Mouse (Mus musculus): ENCODE measurements around the gene Heyl. TPM values are rescaled to one million over a fixed set of nuclear protein-coding genes. Genes with fewer than 3 reads are reported as not detected.
A peak's percentile ranks its signal among the peaks of the same experiment; 100 is the strongest.

Heyl gene
- polyA plus RNA-seq, 1 experiment: 2.9 TPM

DNA sequence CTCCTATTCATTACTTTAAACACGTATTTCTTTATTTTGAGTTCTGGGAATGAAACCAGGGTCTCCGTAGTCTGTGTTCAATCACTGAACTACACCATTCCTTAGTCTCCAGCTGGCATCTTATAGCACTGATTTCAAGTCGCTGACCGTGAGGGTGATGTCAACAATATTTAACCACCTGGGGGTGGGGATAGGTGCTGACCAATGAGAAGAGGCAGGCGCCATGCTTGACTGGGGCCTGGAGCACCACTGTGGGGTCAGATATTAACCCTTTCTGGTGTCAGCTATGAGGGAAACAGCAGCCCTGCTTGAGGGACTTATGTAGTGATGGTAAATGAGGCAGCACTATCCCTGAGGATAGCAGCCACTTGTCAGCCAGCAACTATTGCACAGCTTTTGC, 21.9 kb upstream of the Heyl start:
- Histone ChIP-seq H3K4me3 (ENCODE audit: insufficient read depth, low read length) (no peak overlapping the region), H3K4me1 (ENCODE audit: control insufficient read depth, insufficient read depth, low read length) (no peaks in the 10 kb centered on the region), H3K27ac (ENCODE audit: insufficient read depth, low read length) (no peak overlapping the region)
- TF ChIP-seq CTCF (IDR thresholded peaks at IDR 0.05; ENCODE audit: borderline replicate concordance, insufficient read depth, low read length) (no peak), POLR2A (IDR thresholded peaks at IDR 0.05; ENCODE audit: low read depth, low read length) (no peak)

DNA sequence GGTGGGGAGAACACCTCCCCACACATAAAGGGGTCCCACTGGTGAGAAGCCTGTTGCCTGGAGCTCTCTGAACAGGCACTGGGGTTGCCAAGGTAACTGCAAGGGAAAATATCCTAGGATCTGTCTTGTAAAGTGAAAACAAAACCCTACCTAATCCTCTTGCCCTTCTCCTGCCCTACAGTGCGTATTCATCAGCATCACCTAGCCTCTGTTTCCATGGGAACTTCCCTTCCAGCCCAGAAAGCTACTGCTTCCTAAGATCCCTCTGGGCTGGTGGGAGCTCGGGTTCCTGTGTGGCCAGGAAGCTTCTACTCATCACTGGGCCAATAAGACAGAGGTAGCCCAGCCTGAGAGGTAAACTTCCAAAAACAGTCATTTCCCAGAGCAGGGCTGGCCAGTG, 21.0 kb upstream of the Heyl start:
- no peak overlapping the region for H3K27ac ChIP-seq (ENCODE audit: insufficient read depth, low read length)
- H3K4me3 ChIP-seq (ENCODE audit: insufficient read depth, low read length): no peak overlapping the region
- no peaks in the 10 kb centered on the region for H3K4me1 ChIP-seq (ENCODE audit: control insufficient read depth, insufficient read depth, low read length)
- TF ChIP-seq POLR2A (IDR thresholded peaks at IDR 0.05; ENCODE audit: low read depth, low read length): no peak
- no peak for TF ChIP-seq CTCF (IDR thresholded peaks at IDR 0.05; ENCODE audit: borderline replicate concordance, insufficient read depth, low read length)

DNA sequence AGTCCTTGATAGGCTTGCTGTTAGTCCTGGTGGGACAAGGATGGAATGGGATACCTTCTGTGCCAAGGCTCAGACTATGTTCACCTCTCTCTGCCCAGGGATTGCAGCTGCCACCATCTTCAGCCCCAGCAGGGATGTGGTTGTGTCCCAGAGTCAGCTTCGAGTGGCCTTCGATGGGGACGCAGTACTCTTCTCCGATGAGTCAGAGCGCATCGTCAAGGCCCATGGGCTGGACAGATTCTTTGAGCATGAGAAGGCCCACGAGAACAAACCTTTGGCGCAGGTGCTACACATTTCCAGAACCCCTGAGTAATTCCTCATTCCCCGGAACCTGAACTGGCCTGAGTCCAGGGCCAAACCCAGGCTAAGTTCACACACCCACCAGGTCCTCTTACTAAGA, 19.4 kb upstream of the Heyl start:
- Histone ChIP-seq H3K4me1 (ENCODE audit: control insufficient read depth, insufficient read depth, low read length) (no peaks in the 10 kb centered on the region), H3K27ac (ENCODE audit: insufficient read depth, low read length) (no peak overlapping the region), H3K4me3 (ENCODE audit: insufficient read depth, low read length) (no peak overlapping the region)
- TF ChIP-seq POLR2A (IDR thresholded peaks at IDR 0.05; ENCODE audit: low read depth, low read length) (no peak), CTCF (IDR thresholded peaks at IDR 0.05; ENCODE audit: borderline replicate concordance, insufficient read depth, low read length) (no peak)

DNA sequence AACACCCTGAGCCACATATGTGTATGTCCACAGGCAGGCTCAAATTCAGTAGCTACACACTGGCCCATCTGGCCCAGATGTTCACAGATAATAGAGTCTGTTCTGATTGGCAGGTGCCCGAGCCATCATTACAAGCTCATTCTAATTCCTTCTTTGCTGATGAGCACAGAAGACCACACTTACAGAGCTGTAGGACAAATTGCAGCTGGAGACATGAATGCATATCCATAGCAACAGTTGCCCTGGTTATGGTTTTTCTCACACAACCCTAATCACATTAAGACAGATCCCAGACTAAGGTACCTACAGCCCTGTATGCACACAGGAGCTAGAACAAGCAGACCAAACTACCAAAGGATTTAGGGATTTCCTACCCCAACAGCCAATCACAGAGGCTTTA, 18.0 kb upstream of the Heyl start:
- H3K27ac ChIP-seq (ENCODE audit: insufficient read depth, low read length): no peak overlapping the region
- no peaks in the 10 kb centered on the region for H3K4me1 ChIP-seq (ENCODE audit: control insufficient read depth, insufficient read depth, low read length)
- TF ChIP-seq POLR2A (IDR thresholded peaks at IDR 0.05; ENCODE audit: low read depth, low read length) (no peak), CTCF (IDR thresholded peaks at IDR 0.05; ENCODE audit: borderline replicate concordance, insufficient read depth, low read length) (no peak)
- H3K4me3 ChIP-seq (ENCODE audit: insufficient read depth, low read length): no peak overlapping the region

DNA sequence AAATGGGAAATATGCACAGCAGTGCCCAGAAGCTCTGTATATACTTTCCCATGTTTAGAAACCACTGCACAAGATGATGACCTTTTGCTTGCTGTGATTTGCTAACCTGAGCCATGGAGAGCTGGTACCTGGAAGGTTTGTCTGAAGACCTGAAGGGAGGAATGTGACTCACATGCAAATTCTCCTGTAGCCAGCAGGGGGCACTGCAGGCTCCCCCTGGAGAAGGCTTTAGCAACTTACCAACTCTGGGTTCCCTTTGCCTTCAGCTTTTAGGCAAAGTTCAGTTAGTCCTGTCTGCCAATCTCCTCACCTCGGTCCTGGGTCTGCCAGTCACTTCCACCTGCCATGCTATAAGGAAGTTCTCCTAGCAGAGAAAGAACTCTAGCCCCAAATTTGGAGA, 16.6 kb upstream of the Heyl start:
- Histone ChIP-seq H3K4me3 (ENCODE audit: insufficient read depth, low read length) (no peak overlapping the region), H3K27ac (ENCODE audit: insufficient read depth, low read length) (no peak overlapping the region), H3K4me1 (ENCODE audit: control insufficient read depth, insufficient read depth, low read length) (no peaks in the 10 kb centered on the region)
- TF ChIP-seq CTCF (IDR thresholded peaks at IDR 0.05; ENCODE audit: borderline replicate concordance, insufficient read depth, low read length) (peak; percentile 53; the same call in 1 of the 2 replicates), POLR2A (IDR thresholded peaks at IDR 0.05; ENCODE audit: low read depth, low read length) (no peak)

DNA sequence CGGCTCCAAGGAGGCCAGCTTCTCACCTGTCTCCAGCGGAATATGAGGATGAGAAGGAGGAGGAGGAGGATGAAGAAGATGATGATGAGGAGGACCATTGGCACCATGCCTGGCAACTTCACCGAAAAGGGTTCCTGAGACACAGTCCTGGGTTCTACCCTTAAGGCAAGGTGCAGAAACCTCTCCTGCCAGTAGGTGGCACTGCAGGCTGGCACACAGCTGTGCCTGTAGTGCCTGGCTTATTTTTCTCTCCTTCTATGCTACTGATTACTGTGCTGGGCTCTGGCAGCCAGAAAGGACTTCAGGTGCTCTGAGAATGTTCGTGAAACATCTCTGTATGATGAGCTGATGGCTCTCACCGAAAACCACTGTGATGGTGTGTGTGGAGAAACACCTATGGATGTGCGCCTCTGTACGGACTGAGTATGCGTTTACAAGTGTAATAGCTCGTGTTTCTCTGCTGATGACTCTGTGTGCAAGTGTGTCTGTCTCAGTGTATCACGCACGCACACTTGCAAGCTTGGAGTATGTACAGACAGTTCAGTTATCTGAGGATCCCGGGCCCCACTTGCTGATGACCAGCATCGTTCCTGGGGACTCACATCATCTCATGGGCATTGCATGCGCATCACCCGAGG, 13.5 kb upstream of the Heyl start:
- no peak for TF ChIP-seq POLR2A (IDR thresholded peaks at IDR 0.05; ENCODE audit: low read depth, low read length)
- TF ChIP-seq CTCF (IDR thresholded peaks at IDR 0.05; ENCODE audit: borderline replicate concordance, insufficient read depth, low read length): peak; percentile 97
- Histone ChIP-seq H3K27ac (ENCODE audit: insufficient read depth, low read length) (no peak overlapping the region), H3K4me1 (ENCODE audit: control insufficient read depth, insufficient read depth, low read length) (no peaks in the 10 kb centered on the region), H3K4me3 (ENCODE audit: insufficient read depth, low read length) (no peak overlapping the region)

DNA sequence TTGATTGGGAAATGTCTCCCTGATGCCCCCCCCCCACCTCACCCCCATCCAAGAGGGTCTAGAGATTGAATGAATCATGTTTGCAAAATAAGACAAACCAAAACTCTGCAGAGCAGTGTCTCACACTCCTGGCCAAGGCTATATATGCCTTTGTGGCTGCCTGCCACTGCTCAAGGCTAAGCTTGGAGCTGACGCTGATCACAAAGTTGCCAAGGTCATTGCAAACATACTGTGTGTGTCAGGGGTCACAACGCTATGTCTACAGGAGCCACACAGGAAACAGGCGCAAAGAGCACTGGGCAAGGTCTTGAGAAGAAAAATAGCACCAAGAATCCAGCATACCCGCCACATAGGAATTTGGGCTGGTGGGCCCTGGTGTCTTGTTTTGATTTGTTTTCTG, 12.7 kb upstream of the Heyl start:
- H3K4me3 ChIP-seq (ENCODE audit: insufficient read depth, low read length): no peak overlapping the region
- H3K27ac ChIP-seq (ENCODE audit: insufficient read depth, low read length): no peak overlapping the region
- TF ChIP-seq CTCF (IDR thresholded peaks at IDR 0.05; ENCODE audit: borderline replicate concordance, insufficient read depth, low read length): no peak
- TF ChIP-seq POLR2A (IDR thresholded peaks at IDR 0.05; ENCODE audit: low read depth, low read length): no peak
- no peaks in the 10 kb centered on the region for H3K4me1 ChIP-seq (ENCODE audit: control insufficient read depth, insufficient read depth, low read length)

DNA sequence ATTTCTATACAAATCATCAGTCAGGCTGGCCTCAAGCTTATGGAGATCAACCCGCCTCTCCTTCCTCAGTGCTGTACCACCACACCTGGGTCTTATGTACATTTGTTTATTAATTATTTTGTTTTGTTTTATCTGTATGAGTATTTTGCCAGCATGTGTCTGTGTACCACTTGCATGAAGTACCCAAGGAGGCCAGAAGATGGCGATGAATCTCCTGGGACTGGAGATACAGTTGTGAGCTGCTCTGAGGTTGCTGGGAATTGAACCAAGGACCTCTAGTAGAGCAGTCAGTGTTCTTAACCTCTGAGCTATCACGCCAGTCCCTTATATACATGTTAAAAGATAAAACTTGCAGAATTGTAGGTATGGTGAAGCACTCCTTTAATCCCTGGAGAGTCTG, 10.0 kb upstream of the Heyl start:
- no peak for TF ChIP-seq CTCF (IDR thresholded peaks at IDR 0.05; ENCODE audit: borderline replicate concordance, insufficient read depth, low read length)
- TF ChIP-seq POLR2A (IDR thresholded peaks at IDR 0.05; ENCODE audit: low read depth, low read length): no peak
- peaks cover 2% of the 10 kb centered on the region; the same call in 1 of the 2 replicates for H3K4me1 ChIP-seq (ENCODE audit: control insufficient read depth, insufficient read depth, low read length)

DNA sequence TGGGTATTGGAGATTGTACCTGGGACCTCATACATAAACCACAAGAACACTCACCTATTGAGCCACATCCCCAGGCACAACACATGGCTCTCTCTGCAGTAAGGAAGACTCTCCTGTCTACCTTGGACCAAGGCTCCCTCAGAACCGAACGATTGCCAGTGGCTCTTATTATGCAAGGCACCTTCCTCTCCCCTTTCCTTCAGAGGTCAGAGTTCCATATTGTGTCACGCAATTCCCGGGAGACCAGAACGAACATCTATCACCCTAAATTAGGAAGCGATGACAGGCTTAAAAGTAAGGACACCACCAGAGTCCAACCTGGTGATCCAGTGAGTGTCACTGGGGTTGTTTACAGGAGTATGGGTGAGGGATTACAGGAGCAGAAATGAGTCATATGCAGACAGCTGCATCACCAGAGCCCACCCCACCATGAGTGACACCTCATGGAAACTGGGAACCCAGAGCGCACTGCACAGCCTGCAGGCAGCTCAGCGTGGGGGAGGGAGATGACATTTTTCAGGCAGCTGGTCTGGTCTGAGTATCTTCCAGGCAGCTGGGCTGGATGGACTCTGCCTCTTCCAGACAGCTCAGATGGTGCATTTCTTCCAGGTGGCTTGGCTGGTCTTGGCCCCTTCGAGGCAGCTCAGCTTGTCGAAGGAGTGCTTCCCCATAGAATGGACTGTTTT, 7.5 kb upstream of the Heyl start:
- no peak overlapping the region for H3K27ac ChIP-seq (ENCODE audit: insufficient read depth, low read length)
- no peak for TF ChIP-seq POLR2A (IDR thresholded peaks at IDR 0.05; ENCODE audit: low read depth, low read length)
- no peak for TF ChIP-seq CTCF (IDR thresholded peaks at IDR 0.05; ENCODE audit: borderline replicate concordance, insufficient read depth, low read length)

More for the DNA sequence above, 10.0 kb upstream of the Heyl start:
- Histone ChIP-seq H3K27ac (ENCODE audit: insufficient read depth, low read length) (no peak overlapping the region), H3K4me3 (ENCODE audit: insufficient read depth, low read length) (no peak overlapping the region)

DNA sequence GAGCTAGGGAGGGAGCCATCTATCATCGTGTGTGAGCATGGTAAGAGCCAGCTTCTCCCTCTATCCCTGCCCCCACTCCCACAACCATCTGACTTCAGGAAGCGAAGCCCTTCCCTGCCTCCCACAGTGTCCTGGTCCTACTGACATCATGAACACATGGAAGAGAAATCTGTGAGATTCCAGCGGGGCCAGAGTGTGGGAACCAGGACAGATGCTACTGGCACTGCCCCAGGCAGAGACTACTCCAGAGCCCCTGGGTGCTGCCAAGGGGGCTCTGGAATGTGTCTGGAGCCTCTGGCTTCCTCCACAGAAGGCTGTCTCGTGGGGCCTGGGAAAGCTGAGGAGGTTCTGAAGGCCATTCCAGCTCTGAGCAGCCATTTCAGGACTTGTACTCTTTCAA, 5.6 kb upstream of the Heyl start:
- peaks cover 2% of the 10 kb centered on the region; the same call in 1 of the 2 replicates for H3K4me1 ChIP-seq (ENCODE audit: control insufficient read depth, insufficient read depth, low read length)
- no peak overlapping the region for H3K4me3 ChIP-seq (ENCODE audit: insufficient read depth, low read length)
- TF ChIP-seq POLR2A (IDR thresholded peaks at IDR 0.05; ENCODE audit: low read depth, low read length) (no peak), CTCF (IDR thresholded peaks at IDR 0.05; ENCODE audit: borderline replicate concordance, insufficient read depth, low read length) (no peak)
- H3K27ac ChIP-seq (ENCODE audit: insufficient read depth, low read length): no peak overlapping the region

More for the DNA sequence above, 7.5 kb upstream of the Heyl start:
- Histone ChIP-seq H3K4me3 (ENCODE audit: insufficient read depth, low read length) (no peak overlapping the region), H3K4me1 (ENCODE audit: control insufficient read depth, insufficient read depth, low read length) (peaks cover 2% of the 10 kb centered on the region; the same call in 1 of the 2 replicates)
